Mouse (Mus musculus): ENCODE results near the gene Vps37c. TPM values are rescaled to one million over a fixed set of nuclear protein-coding genes. Genes with fewer than 3 reads are reported as not detected.

Vps37c gene
- total and polyA plus RNA-seq, 3 experiments: 18.6 to 24.6 (median 20.7) TPM

DNA sequence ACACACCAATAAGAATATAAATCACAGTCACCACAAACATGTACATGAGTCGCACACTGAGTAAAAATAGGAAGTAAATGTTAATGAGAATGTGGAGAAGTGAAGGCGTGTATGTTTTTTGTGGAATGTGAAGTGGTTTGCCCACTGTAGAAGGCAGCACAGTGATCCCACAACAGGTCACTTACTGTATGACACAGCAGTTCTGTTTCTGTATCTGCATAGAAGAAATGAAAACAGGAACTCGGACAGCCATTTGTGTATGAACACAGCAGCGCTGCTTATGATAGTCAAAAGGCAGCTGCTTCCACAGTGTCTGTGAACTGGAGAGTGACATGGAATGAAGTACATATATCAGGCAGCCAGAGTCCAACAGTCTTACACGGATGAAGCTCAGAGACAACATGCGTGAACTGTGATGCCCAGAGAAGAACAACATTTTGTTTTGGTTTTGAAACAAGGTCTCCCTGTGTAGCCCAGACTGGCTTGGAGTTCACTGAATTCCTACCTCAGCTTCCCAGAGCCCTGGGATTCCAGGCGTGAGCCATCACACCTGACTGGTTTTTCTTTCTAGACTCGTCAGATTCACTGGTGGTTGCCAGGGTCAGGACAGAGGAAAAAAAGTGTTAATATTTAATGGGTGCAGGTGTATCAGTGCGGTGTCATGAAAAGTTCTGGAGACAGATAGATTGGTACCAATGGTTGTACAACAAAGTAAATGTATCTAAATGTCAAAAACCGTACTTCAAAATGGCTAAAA, 5.6 kb downstream of the Vps37c start:
- TF ChIP-seq CTCF (IDR thresholded peaks at IDR 0.05) (no peak), POLR2A (IDR thresholded peaks at IDR 0.05; ENCODE audit: insufficient read depth, low read depth, low read length) (no peak), EP300 (IDR thresholded peaks at IDR 0.05; ENCODE audit: insufficient read depth, low read depth, low read length) (no peak)

GRCm38 (mm10) chr19:10695801-10696200, 7.3 kb downstream of the Vps37c start:
- Histone ChIP-seq H3K27ac (no peak overlapping the region), H3K9ac (ENCODE audit: low read depth, low read length) (no peak overlapping the region), H3K27me3 (ENCODE audit: control insufficient read depth, insufficient read depth, low read length) (no peaks in the 10 kb centered on the region), H3K79me2 (replicated peaks; ENCODE audit: control insufficient read depth, insufficient read depth, low read length) (peaks cover 7% of the 10 kb centered on the region), H3K4me3 (no peak overlapping the region), H3K36me3 (ENCODE audit: control insufficient read depth, insufficient read depth, low read length) (peaks cover 2% of the 10 kb centered on the region; the same call in 1 of the 2 replicates), H3K4me1 (ENCODE audit: control insufficient read depth, insufficient read depth, low read length) (peaks cover 24% of the 10 kb centered on the region)
- intact Hi-C loops (cut with DNase I): no loop called here
- no peak for DNase-seq
- 55% methylated on average over 7 of the region's 7 CpGs for WGBS
- TF ChIP-seq EP300 (IDR thresholded peaks at IDR 0.05; ENCODE audit: insufficient read depth, low read depth, low read length) (no peak), POLR2A (IDR thresholded peaks at IDR 0.05; ENCODE audit: insufficient read depth, low read depth, low read length) (no peak), CTCF (IDR thresholded peaks at IDR 0.05) (no peak)

More for the DNA sequence above, 5.6 kb downstream of the Vps37c start:
- Histone ChIP-seq H3K4me3 (no peak overlapping the region), H3K9ac (ENCODE audit: low read depth, low read length) (no peak overlapping the region), H3K79me2 (replicated peaks; ENCODE audit: control insufficient read depth, insufficient read depth, low read length) (peaks cover 7% of the 10 kb centered on the region), H3K27ac (no peak overlapping the region), H3K27me3 (ENCODE audit: control insufficient read depth, insufficient read depth, low read length) (no peaks in the 10 kb centered on the region), H3K4me1 (ENCODE audit: control insufficient read depth, insufficient read depth, low read length) (peaks cover 24% of the 10 kb centered on the region), H3K36me3 (ENCODE audit: control insufficient read depth, insufficient read depth, low read length) (peaks cover 3% of the 10 kb centered on the region; the same call in 1 of the 2 replicates)
- DNase-seq: no peak
- 84% methylated on average over 10 of the region's 10 CpGs for WGBS
- intact Hi-C loops (cut with DNase I): no loop called here

DNA sequence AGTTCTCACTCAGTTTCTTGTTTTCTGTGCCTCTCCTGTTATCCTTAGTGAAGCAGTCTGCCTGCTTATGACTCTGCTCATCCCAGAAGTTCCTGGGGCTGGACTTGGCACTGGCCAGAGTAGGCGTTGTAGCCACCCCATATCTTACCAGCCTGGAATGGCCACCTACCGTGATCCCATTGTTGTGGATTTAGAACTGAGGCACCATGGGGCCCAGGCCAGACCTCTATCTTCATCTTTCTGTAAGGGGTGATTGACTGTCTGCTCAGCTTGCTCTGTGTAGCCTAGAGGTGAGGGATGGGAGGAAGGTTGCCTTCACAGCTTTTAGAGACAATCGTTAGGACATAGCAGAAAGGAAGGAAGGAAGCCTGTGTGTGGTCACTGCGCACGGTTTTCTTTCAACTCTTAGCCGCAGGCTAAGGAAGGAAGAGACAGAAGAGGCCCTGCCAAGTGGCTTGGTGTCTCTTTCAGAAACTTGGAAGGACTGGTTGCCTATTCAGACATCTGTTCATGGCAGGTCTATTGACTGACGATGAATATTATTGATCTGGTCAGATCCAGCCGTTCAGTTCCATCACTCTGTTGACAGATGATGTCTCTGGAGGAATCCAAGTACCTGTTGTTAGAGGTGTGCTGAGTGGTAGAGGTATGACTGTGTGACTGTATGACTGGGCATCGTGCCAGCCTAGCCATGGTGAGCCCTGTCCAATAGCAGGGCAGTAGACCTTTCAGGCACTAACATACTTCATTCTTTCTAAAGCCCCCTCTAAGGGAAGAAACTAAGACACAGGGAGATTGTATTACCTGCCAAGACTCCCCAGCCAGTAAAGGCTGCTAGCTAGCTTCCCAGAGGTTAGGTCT, 9.8 kb downstream of the Vps37c start:
- no peak for DNase-seq
- H3K36me3 ChIP-seq (ENCODE audit: control insufficient read depth, insufficient read depth, low read length): no peaks in the 10 kb centered on the region; the same call in 1 of the 2 replicates
- H3K79me2 ChIP-seq (replicated peaks; ENCODE audit: control insufficient read depth, insufficient read depth, low read length): peaks cover 6% of the 10 kb centered on the region; the same call in 1 of the 2 replicates
- H3K27me3 ChIP-seq (ENCODE audit: control insufficient read depth, insufficient read depth, low read length): no peaks in the 10 kb centered on the region
- H3K4me3 ChIP-seq: no peak overlapping the region
- H3K9ac ChIP-seq (ENCODE audit: low read depth, low read length): no peak overlapping the region
- peaks cover 37% of the 10 kb centered on the region for H3K4me1 ChIP-seq (ENCODE audit: control insufficient read depth, insufficient read depth, low read length)
- 50% methylated on average over 9 of the region's 9 CpGs for WGBS
- TF ChIP-seq EP300 (IDR thresholded peaks at IDR 0.05; ENCODE audit: insufficient read depth, low read depth, low read length): no peak
- no peak for TF ChIP-seq CTCF (IDR thresholded peaks at IDR 0.05)
- TF ChIP-seq POLR2A (IDR thresholded peaks at IDR 0.05; ENCODE audit: insufficient read depth, low read depth, low read length): no peak
- no peak overlapping the region for H3K27ac ChIP-seq
- intact Hi-C loops (cut with DNase I): no loop called here

DNA sequence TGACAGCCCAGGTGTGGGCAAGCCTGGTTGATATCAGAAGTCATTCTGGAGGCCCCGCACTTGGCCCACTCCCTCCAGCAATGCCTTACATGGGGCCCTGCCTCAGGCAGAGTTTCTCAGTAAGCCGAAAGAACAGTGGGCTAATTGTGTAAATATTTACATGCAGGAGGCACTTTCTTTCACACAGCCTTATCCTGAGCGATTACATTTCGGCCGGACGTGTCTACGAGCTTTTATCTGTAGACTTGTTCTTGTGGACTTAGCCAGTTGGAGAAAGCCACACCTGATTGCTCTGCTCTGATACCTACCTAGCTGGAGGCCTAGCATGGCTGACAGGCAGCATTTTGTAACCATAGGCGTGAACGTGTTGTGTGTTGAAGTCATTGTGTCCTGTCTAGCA, 11.3 kb downstream of the Vps37c start:
- H3K79me2 ChIP-seq (replicated peaks; ENCODE audit: control insufficient read depth, insufficient read depth, low read length): peaks cover 6% of the 10 kb centered on the region; the same call in 1 of the 2 replicates
- intact Hi-C loops (cut with DNase I): no loop called here
- H3K4me3 ChIP-seq: no peak overlapping the region
- no peaks in the 10 kb centered on the region; the same call in 1 of the 2 replicates for H3K36me3 ChIP-seq (ENCODE audit: control insufficient read depth, insufficient read depth, low read length)
- H3K9ac ChIP-seq (ENCODE audit: low read depth, low read length): no peak overlapping the region
- peaks cover 38% of the 10 kb centered on the region for H3K4me1 ChIP-seq (ENCODE audit: control insufficient read depth, insufficient read depth, low read length)
- no peaks in the 10 kb centered on the region for H3K27me3 ChIP-seq (ENCODE audit: control insufficient read depth, insufficient read depth, low read length)
- TF ChIP-seq CTCF (IDR thresholded peaks at IDR 0.05) (no peak), EP300 (IDR thresholded peaks at IDR 0.05; ENCODE audit: insufficient read depth, low read depth, low read length) (no peak), POLR2A (IDR thresholded peaks at IDR 0.05; ENCODE audit: insufficient read depth, low read depth, low read length) (no peak)
- no peak for DNase-seq
- no peak overlapping the region for H3K27ac ChIP-seq
- WGBS: 61% methylated on average over 9 of the region's 9 CpGs

DNA sequence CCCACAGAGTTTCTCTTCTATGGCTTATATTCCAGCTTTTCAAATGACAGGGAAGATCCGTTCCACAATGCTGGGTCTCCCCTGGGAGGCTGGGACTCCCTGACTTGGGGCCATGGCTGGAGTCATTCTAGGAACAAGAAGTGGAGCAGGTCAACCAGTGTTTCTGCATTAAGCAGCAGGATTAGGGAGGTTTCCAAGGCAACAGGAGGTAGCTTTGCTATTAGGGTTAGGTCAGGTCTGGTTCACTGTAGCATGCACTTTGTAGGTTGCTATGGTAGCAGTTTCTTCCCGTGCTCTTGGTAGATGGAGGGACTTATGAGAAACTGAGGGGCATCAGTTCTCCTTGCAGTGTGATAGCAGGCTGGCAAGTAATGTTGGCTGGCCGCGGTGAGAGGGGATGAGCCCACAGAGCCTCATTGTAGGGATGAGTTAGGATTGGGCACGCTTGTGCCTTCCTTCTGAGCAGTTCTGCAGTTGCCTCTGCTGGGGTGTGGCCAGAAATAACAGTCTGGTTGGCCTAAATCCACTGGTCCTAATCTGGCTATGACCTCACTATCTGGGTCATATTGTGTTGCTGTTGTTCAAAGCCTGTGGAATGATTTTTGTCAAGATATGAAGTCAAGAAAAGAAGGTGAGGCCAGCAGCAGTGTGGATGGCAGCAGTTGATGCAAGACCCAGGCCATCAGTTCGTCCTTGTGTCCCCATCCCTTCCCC, 12.6 kb downstream of the Vps37c start:
- Histone ChIP-seq H3K4me3 (no peak overlapping the region), H3K27me3 (ENCODE audit: control insufficient read depth, insufficient read depth, low read length) (no peaks in the 10 kb centered on the region), H3K36me3 (ENCODE audit: control insufficient read depth, insufficient read depth, low read length) (no peaks in the 10 kb centered on the region; the same call in 1 of the 2 replicates), H3K4me1 (ENCODE audit: control insufficient read depth, insufficient read depth, low read length) (peaks cover 36% of the 10 kb centered on the region), H3K27ac (no peak overlapping the region), H3K9ac (ENCODE audit: low read depth, low read length) (no peak overlapping the region), H3K79me2 (replicated peaks; ENCODE audit: control insufficient read depth, insufficient read depth, low read length) (peaks cover 4% of the 10 kb centered on the region; the same call in 1 of the 2 replicates)
- peak; percentile 39 to 62 for DNase-seq
- 37% methylated on average over 6 of the region's 6 CpGs for WGBS
- intact Hi-C loops (cut with DNase I): no loop called here
- no peak for TF ChIP-seq EP300 (IDR thresholded peaks at IDR 0.05; ENCODE audit: insufficient read depth, low read depth, low read length)
- TF ChIP-seq CTCF (IDR thresholded peaks at IDR 0.05): no peak
- no peak for TF ChIP-seq POLR2A (IDR thresholded peaks at IDR 0.05; ENCODE audit: insufficient read depth, low read depth, low read length)
